Mouse (Mus musculus) kidney, embryonic 16.5 days (tissue): Measurements from ENCODE around the gene Zfp526. TPM values are rescaled to one million over a fixed set of nuclear protein-coding genes. Genes with fewer than 3 reads are reported as not detected.

ENCODE experiments used
- ATAC-seq: fragments of 200-750 bp; cut with Nextera tagmentation; 2 replicates; pipeline ENCODE4 v1.8.0; 2017; ENCODE audit warnings: moderate TSS enrichment; ENCODE audit not compliant: low FRiP score, low TSS enrichment
- H3K27ac ChIP-seq: fragments of 300-500 bp; sonication (generic); 2 replicates; pipeline ENCODE4 v1.5.1; 2014; ENCODE audit warnings: low read length
- H3K27me3 ChIP-seq: fragments of 300-500 bp; sonication (generic); 2 replicates; pipeline ENCODE4 v1.6.1; 2014; ENCODE audit warnings: low read length, control low read depth, mixed read lengths; ENCODE audit not compliant: insufficient read depth
- H3K36me3 ChIP-seq: fragments of 300-500 bp; sonication (generic); 2 replicates; pipeline ENCODE4 v1.6.1; 2014; ENCODE audit warnings: low read length, control low read depth, mixed read lengths; ENCODE audit not compliant: insufficient read depth
- H3K4me1 ChIP-seq: fragments of 300-500 bp; sonication (generic); 2 replicates; pipeline ENCODE4 v1.6.1; 2014; ENCODE audit warnings: low read length, control low read depth, mixed read lengths; ENCODE audit not compliant: insufficient read depth
- H3K4me2 ChIP-seq: fragments of 300-500 bp; sonication (generic); replicated peaks from 2 replicates; pipeline ENCODE4 v1.6.1; 2014; ENCODE audit warnings: low read depth, low read length
- H3K4me3 ChIP-seq: fragments of 300-500 bp; sonication (generic); 2 replicates; pipeline ENCODE4 v1.5.1; 2014; ENCODE audit warnings: mild to moderate bottlenecking, low read length
- H3K9ac ChIP-seq: fragments of 300-500 bp; sonication (generic); replicated peaks from 2 replicates; pipeline ENCODE4 v1.6.1; 2014; ENCODE audit warnings: low read length
- H3K9me3 ChIP-seq: fragments of 300-500 bp; sonication (generic); 2 replicates; pipeline ENCODE4 v1.6.1; 2016; ENCODE audit warnings: low read length, control low read depth
- WGBS: fragments of 180-500 bp; shearing (Covaris S2); extraction: QIAGEN DNeasy Blood & Tissue Kit; methylation state at CpG from one replicate; pipeline ENCODE4 v1.1.7; 2014; 5-methylcytosine and 5-hydroxymethylcytosine counted together
- polyA plus RNA-seq: library from polyadenylated mRNA; unstranded; fragments of >200 nt; fragmentation: Nextera tagmentation; extraction: Ambion mirVana; gene quantifications from 2 replicates; pipeline ENCODE4 v1.2.1, GENCODE M21; 2015

Zfp526 gene
- polyA plus RNA-seq, 1 experiment from 2014 or later: 2.7 TPM

- Histone ChIP-seq H3K27me3 (peaks cover 50% of the 10 kb centered on the region), H3K9me3 (no peaks in the 10 kb centered on the region), H3K9ac (no peak overlapping the region), H3K4me2 (no peak overlapping the region), H3K4me1 (peaks cover 7% of the 10 kb centered on the region; the same call in 1 of the 2 replicates), H3K4me3 (no peak overlapping the region), H3K27ac (no peak overlapping the region), H3K36me3 (no peaks in the 10 kb centered on the region)
- no peak for ATAC-seq
- WGBS: 63% methylated on average over 6 of the region's 6 CpGs
Observed at GRCm38 (mm10) chr7:25184091-25184490, 37.1 kb upstream of the Zfp526 start.

GRCm38 (mm10) chr7:25187662-25188650 is 33.3 kb upstream of the Zfp526 start:
- Histone ChIP-seq H3K4me1 (no peaks in the 10 kb centered on the region), H3K9ac (no peak overlapping the region), H3K27ac (no peak overlapping the region), H3K36me3 (no peaks in the 10 kb centered on the region), H3K27me3 (peaks cover 12% of the 10 kb centered on the region), H3K4me2 (no peak overlapping the region), H3K9me3 (no peaks in the 10 kb centered on the region), H3K4me3 (no peak overlapping the region)
- peak; percentile 85 for ATAC-seq
- 19% methylated on average over 21 of the region's 21 CpGs for WGBS

- Histone ChIP-seq H3K27ac (no peak overlapping the region), H3K4me3 (no peak overlapping the region), H3K36me3 (no peaks in the 10 kb centered on the region), H3K4me2 (no peak overlapping the region), H3K27me3 (no peaks in the 10 kb centered on the region), H3K9ac (no peak overlapping the region), H3K4me1 (no peaks in the 10 kb centered on the region), H3K9me3 (no peaks in the 10 kb centered on the region)
- ATAC-seq: no peak
- 85% methylated on average over 11 of the region's 11 CpGs for WGBS
Observed at GRCm38 (mm10) chr7:25190806-25191205, 30.4 kb upstream of the Zfp526 start.

- Histone ChIP-seq H3K4me1 (no peaks in the 10 kb centered on the region), H3K4me3 (no peak overlapping the region), H3K36me3 (no peaks in the 10 kb centered on the region), H3K4me2 (no peak overlapping the region), H3K9me3 (no peaks in the 10 kb centered on the region), H3K9ac (no peak overlapping the region), H3K27me3 (no peaks in the 10 kb centered on the region), H3K27ac (no peak overlapping the region)
- no peak for ATAC-seq
- WGBS: 81% methylated on average over 8 of the region's 8 CpGs
Observed at GRCm38 (mm10) chr7:25192110-25192509, 29.1 kb upstream of the Zfp526 start.

- Histone ChIP-seq H3K4me2 (no peak overlapping the region), H3K9me3 (no peaks in the 10 kb centered on the region), H3K27ac (no peak overlapping the region), H3K4me3 (no peak overlapping the region), H3K9ac (no peak overlapping the region), H3K4me1 (no peaks in the 10 kb centered on the region), H3K27me3 (no peaks in the 10 kb centered on the region), H3K36me3 (no peaks in the 10 kb centered on the region)
- ATAC-seq: no peak
- 71% methylated on average over 3 of the region's 3 CpGs for WGBS
Observed at GRCm38 (mm10) chr7:25195148-25195547, 26.1 kb upstream of the Zfp526 start.

GRCm38 (mm10) chr7:25196107-25196506 is 25.1 kb upstream of the Zfp526 start:
- WGBS: 77% methylated on average over 9 of the region's 9 CpGs
- Histone ChIP-seq H3K27ac (no peak overlapping the region), H3K36me3 (no peaks in the 10 kb centered on the region), H3K4me2 (no peak overlapping the region), H3K4me3 (no peak overlapping the region), H3K27me3 (no peaks in the 10 kb centered on the region), H3K4me1 (no peaks in the 10 kb centered on the region), H3K9me3 (no peaks in the 10 kb centered on the region), H3K9ac (no peak overlapping the region)
- no peak for ATAC-seq

GRCm38 (mm10) chr7:25197384-25198018 is 23.7 kb upstream of the Zfp526 start:
- 59% methylated on average over 10 of the region's 10 CpGs for WGBS
- Histone ChIP-seq H3K27ac (no peak overlapping the region), H3K4me1 (no peaks in the 10 kb centered on the region), H3K4me2 (no peak overlapping the region), H3K9me3 (no peaks in the 10 kb centered on the region), H3K36me3 (no peaks in the 10 kb centered on the region), H3K4me3 (no peak overlapping the region), H3K27me3 (no peaks in the 10 kb centered on the region), H3K9ac (no peak overlapping the region)
- no peak for ATAC-seq

- H3K4me1 ChIP-seq: no peaks in the 10 kb centered on the region
- H3K4me3 ChIP-seq: no peak overlapping the region
- WGBS: 72% methylated on average over 20 of the region's 20 CpGs
- no peak overlapping the region for H3K27ac ChIP-seq
- ATAC-seq: no peak
- H3K9me3 ChIP-seq: no peaks in the 10 kb centered on the region
- H3K4me2 ChIP-seq: no peak overlapping the region
- peaks cover 15% of the 10 kb centered on the region; the same call in 1 of the 2 replicates for H3K36me3 ChIP-seq
- H3K9ac ChIP-seq: no peak overlapping the region
- no peaks in the 10 kb centered on the region for H3K27me3 ChIP-seq
Observed at GRCm38 (mm10) chr7:25203624-25204023, 17.6 kb upstream of the Zfp526 start.

GRCm38 (mm10) chr7:25205355-25206093 is 15.7 kb upstream of the Zfp526 start:
- no peak for ATAC-seq
- Histone ChIP-seq H3K9me3 (no peaks in the 10 kb centered on the region), H3K27me3 (no peaks in the 10 kb centered on the region), H3K9ac (no peak overlapping the region), H3K4me3 (no peak overlapping the region), H3K4me2 (no peak overlapping the region), H3K4me1 (no peaks in the 10 kb centered on the region), H3K36me3 (peaks cover 22% of the 10 kb centered on the region), H3K27ac (no peak overlapping the region)
- whole genome bisulfite sequencing: 68% methylated on average over 16 of the region's 16 CpGs
